Mouse (Mus musculus) macrophage (primary cell): ENCODE measurements around the gene Atxn7l1. TPM values are rescaled to one million over a fixed set of nuclear protein-coding genes. Genes with fewer than 3 reads are reported as not detected.

Experiments used
- H3K27ac ChIP-seq: fragments of 350-480 bp; formaldehyde crosslinking; 2 replicates; pipeline ENCODE4 v1.9.0; 2021
- H3K36me3 ChIP-seq: fragments of 350-480 bp; formaldehyde crosslinking; 2 replicates; pipeline ENCODE4 v1.9.0; 2021; ENCODE audit errors: inconsistent target
- H3K4me3 ChIP-seq: fragments of 350-480 bp; formaldehyde crosslinking; 2 replicates; pipeline ENCODE4 v1.9.0; 2021; ENCODE audit errors: inconsistent target
- H3K79me2 ChIP-seq: fragments of 350-480 bp; formaldehyde crosslinking; 2 replicates; pipeline ENCODE4 v1.9.0; 2021; ENCODE audit errors: inconsistent target
- WGBS: methylation state at CpG from one replicate; pipeline ENCODE4 v1.1.7; 2026; ENCODE audit warnings: inconsistent platforms; ENCODE audit not compliant: missing documents; 5-methylcytosine and 5-hydroxymethylcytosine counted together
- polyA plus RNA-seq: library from polyadenylated mRNA; stranded (reverse); fragments of 250-400 nt; gene quantifications from 3 replicates; pipeline ENCODE4 v1.2.4, GENCODE M21; 2018; ENCODE audit warnings: inconsistent platforms

The Atxn7l1 gene
- polyA plus RNA-seq, 1 experiment from 2014 or later = 70.4 TPM

DNA sequence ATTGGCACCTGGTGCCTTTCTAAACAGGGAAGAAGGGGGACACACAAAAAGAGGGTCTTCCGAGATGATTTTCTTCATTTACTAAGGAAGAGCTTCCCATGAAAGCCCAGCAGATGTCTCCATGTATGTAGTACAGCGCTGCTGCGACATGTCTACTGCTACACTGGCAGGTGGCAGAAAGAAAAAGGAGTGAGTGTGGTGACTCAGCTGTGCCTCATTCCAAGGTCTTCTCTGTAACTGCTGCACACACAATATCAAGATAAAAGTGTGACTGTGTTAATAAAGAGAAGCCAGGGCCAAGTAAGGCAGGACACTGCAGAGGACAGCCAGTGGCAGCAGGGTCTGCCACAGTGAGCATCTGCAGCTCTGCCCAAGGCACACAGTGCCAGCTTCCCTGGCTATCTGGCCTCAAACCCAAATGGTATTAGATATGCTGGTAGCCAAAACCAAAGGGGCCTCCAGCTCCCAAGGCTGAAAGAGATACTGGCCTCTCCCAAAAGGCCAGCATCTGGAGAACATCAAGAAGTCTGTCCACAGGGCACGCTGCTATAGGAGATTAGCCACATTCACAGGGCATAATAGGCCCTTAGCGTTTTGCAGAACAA lies 212.5 kb downstream of the Atxn7l1 start:
- Histone ChIP-seq H3K4me3 (no peak overlapping the region), H3K27ac (no peak overlapping the region), H3K36me3 (peaks cover 80% of the 10 kb centered on the region), H3K79me2 (no peaks in the 10 kb centered on the region)
- 93% methylated on average over 5 of the region's 5 CpGs for WGBS

DNA sequence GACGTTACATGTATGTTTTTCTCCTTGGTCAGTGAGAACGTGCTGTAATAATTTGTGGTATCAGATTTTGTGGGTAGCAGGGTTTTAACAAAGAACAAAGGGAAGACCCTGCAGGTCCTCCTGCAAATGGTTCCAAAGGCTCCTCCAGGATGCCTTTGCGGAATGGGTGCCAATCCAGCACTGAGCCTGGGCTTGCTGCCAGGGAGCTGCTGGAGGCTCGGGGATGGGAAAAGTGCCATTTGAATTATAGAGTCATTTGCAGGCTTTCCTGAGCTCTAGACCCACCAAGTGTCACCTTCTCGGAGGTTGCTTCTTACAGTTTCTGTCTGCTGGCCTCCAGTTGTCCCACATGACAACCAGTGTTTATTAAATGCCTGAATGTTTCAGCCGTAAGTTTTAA lies 213.2 kb downstream of the Atxn7l1 start:
- whole genome bisulfite sequencing = 88% methylated on average over 6 of the region's 6 CpGs
- Histone ChIP-seq H3K4me3 (no peak overlapping the region), H3K27ac (no peak overlapping the region), H3K36me3 (peaks cover 84% of the 10 kb centered on the region), H3K79me2 (no peaks in the 10 kb centered on the region)

DNA sequence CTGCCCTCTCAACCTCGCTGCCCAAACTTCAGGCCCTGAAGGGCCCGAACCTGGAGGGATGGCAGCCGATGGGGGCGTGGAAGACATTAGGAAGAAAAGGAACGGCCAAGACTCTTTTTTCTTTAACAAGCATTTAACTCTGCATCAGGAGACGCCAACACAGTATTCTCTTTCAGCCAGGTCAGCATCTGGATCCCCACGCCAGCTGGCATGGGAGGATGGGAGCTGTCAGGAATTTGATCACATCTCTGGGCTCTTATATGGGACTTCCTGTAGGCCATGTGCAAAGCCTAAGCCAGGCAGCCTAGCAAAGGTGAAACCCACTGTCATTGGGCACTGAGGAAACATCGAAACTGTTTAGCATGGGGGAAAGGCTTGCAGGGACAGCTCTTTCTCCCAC lies 217.0 kb downstream of the Atxn7l1 start:
- Histone ChIP-seq H3K79me2 (no peaks in the 10 kb centered on the region), H3K27ac (no peak overlapping the region), H3K4me3 (no peak overlapping the region), H3K36me3 (peaks cover 89% of the 10 kb centered on the region)
- WGBS = 96% methylated on average over 8 of the region's 8 CpGs

DNA sequence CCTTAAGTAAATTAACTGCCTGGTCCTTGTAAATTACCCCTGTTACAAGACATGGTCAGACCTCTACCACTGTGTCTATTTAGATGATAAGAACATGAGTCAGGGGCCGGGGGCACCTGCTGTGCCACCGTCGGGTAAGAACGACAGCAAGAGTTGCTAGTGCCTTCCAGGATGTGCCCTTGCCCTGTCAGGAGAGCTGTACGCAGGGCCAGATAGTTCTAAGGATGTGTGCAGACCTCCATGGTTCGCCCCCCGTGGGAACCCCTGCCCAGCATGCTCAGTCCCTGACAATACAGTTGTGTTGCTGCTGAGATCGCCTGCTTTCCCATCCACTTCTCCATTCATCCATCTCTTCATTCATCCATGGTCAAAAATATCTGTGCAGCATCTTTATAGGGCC lies 217.6 kb downstream of the Atxn7l1 start:
- 96% methylated on average over 8 of the region's 8 CpGs for WGBS
- peaks cover 82% of the 10 kb centered on the region for H3K36me3 ChIP-seq
- no peak overlapping the region for H3K27ac ChIP-seq
- H3K79me2 ChIP-seq = no peaks in the 10 kb centered on the region
- no peak overlapping the region for H3K4me3 ChIP-seq

DNA sequence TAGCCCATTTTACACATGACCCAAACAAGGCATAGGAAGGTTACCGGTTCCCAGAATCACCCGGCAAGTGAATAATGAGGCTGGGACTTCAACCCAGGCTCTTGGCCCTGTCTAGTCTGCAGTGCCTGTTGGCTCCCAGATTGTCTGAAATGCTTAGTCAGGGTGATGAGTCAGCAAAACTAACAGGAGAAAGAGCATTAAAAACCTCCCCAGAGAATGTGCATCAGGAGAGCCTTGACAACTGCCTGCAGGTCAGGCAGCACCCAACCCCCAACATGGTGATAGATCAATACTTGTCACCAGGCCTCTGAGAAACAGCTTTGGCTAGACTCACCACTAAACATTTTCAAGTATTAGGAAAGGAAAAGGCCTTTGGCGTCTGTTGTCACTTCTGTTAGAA lies 222.1 kb downstream of the Atxn7l1 start:
- Histone ChIP-seq H3K79me2 (no peaks in the 10 kb centered on the region), H3K36me3 (peaks cover 46% of the 10 kb centered on the region), H3K4me3 (no peak overlapping the region), H3K27ac (no peak overlapping the region)
- whole genome bisulfite sequencing = 92% methylated on average over 3 of the region's 3 CpGs

DNA sequence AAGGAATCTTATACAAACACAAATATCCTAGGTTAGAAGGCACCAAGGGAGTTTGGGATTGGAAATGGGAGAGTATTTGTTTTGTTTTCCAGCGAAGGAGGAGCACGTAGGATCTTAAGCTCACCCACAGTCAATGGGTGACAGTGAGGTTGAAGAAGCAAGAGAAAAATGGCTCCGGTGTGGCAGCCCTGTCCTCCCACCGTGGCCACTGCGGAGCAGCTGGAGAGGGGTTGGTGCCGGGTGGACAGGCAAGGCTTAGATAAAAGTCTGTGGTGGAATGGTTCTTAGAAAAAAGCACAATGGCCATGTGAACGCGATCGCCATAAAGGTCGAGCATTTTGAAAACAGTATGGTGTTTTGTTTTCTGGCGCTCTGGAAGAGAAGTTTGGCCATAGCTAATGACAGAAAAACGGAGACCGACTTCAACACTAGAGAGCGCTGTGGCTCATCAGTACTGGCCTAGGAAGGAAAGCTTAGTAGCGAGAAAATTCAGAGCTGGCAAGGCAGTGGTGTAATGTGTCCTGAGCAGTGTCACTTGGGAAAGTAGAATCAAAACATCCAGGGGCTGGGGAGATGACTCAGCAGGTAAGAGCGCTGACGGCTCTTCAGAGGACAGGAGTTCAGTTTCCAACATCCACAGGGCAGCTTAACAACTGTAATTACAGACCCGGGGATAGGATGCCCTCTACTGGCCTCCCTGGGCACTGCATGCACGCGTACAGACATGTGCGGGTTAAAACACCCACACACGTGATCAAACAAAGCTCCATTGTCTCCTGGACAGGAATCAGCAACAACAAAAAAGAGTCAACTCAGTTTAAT lies 232.3 kb downstream of the Atxn7l1 start:
- H3K79me2 ChIP-seq = no peaks in the 10 kb centered on the region
- H3K27ac ChIP-seq = no peak overlapping the region
- peak overlapping the region; percentile 12; the same call in 1 of the 2 replicates for H3K4me3 ChIP-seq
- 21% methylated on average over 20 of the region's 22 CpGs for WGBS
- no peaks in the 10 kb centered on the region for H3K36me3 ChIP-seq

DNA sequence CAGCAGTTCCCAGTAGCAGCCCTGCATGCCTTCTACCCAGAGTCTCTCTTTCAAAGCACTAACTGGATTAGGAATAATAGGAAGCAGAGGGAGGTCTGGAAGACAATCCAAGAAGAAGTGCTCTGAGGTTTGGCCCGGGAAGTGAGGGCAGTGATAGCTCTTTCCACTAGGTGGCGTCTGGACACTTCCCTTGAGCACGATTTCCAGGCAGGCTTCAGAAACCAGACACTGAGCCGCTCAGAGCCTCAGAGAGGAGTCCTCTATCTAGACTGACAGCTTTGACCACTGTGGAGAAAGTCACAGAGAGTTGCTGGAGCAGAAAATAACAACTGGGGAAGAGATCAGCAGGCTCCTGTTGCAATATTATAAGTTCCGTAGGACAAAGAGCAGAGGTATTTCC lies 241.3 kb downstream of the Atxn7l1 start:
- H3K27ac ChIP-seq = no peak overlapping the region
- H3K36me3 ChIP-seq = no peaks in the 10 kb centered on the region
- 27% methylated on average over 5 of the region's 5 CpGs for WGBS
- H3K79me2 ChIP-seq = no peaks in the 10 kb centered on the region
- no peak overlapping the region for H3K4me3 ChIP-seq

DNA sequence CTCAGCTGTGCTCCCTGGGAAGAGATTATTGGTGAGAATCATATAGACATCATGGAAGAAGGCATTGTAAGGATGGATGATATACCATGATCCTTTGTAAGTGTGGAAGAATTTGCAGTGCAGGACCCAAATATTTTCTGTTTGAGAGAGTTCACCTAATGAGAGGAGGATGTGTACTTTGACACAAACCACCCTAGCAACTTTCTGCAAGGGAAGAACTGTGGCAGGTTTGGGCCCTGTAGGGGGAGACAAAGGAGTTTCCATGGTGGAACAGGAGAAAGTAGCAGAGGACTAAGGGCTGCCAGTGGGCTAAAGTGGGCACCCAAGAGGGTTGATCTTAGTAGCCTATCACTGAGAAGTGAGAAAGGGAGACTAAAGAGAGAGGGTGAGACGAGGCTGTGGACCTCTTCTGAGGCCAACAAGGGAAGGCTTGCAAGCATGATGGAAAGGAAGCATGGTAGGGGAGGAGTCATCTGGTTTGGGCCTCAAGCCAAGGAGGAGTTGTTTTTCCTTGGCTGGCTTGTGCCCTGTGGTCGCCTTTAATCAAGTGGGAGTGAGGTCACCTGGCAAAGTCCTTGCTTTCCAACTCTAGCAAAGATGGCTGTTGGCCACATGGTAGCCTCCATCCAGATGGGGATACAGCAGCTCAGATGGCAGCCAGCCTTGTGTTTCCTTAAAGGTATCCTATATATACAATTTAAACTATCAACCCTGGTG lies 243.5 kb downstream of the Atxn7l1 start:
- 13% methylated on average over 2 of the region's 2 CpGs for WGBS

DNA sequence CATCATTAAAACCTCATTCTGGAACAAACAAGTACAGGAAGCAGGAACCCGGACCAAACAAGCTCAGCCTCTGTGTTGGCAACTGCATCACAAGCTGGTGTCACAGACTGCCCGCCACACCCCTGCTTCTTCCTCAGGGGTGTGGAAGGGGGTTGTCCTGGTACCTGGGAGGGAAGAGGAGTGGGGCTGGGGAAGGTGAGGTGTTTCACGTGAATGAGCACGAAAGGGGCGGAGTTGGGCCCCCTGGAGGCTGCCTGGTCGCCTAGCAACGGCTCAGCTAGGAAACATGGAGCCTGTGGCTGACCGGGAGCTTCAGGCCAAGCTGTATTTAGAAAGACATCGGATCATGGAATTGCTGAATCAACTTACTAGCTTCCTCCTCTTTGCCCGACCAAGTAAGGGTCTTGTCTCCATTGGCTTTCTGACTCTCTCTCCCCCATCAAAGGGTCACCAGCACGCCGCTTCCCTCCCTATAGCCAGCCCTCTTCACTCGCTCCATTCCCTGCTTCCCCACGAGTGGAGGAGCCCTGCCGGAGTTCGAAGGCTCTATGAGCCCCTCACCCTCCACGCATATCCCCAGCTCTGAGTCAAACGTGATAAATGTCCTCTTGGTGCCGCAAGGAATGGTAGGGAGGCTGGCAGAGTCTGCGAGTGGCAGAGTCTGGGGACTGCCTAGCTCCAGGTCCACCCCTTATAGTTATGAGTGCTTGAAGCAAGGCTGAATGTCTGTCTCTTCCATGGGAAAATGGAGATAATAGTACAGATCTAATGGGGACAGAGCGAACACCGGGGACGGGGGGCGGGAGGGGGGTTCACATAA lies 247.5 kb downstream of the Atxn7l1 start, which contains the start of gene Efcab10:
Gene Efcab10, plus strand, starts transcription at position 51 of the 820 bp plus-strand sequence.
- Histone ChIP-seq H3K36me3 (no peaks in the 10 kb centered on the region), H3K79me2 (no peaks in the 10 kb centered on the region), H3K4me3 (no peak within 1 kb of the TSS), H3K27ac (no peak within 1 kb of the TSS)
- WGBS = 46% methylated on average over 24 of the region's 24 CpGs

More for the DNA sequence above, 243.5 kb downstream of the Atxn7l1 start:
- no peak overlapping the region for H3K4me3 ChIP-seq
- no peak overlapping the region for H3K27ac ChIP-seq
- H3K36me3 ChIP-seq = no peaks in the 10 kb centered on the region
- no peaks in the 10 kb centered on the region for H3K79me2 ChIP-seq

DNA sequence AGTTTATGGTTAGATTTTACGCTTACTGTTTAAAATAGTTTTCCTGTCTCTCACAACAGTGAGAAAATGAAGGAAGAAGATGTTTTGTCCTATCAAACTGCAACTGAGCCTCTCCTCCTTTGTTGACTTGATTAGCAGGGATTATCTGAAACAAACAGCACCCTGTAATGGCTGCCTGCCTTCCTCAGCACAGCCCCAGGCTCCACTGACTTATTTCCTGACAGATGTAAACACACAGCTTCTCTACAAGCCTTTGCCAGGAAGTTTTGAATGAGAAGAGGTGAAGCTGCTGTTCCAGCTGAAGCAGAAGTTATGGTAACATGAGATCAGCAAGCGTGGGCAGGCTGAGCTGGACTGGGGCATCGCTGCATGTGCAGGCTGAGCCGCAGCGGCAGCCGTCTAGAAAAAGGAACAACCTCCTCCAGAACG lies 255.8 kb downstream of the Atxn7l1 start:
- no peaks in the 10 kb centered on the region for H3K36me3 ChIP-seq
- no peaks in the 10 kb centered on the region for H3K79me2 ChIP-seq
- no peak overlapping the region for H3K27ac ChIP-seq
- no peak overlapping the region for H3K4me3 ChIP-seq
- WGBS = 14% methylated on average over 7 of the region's 7 CpGs

DNA sequence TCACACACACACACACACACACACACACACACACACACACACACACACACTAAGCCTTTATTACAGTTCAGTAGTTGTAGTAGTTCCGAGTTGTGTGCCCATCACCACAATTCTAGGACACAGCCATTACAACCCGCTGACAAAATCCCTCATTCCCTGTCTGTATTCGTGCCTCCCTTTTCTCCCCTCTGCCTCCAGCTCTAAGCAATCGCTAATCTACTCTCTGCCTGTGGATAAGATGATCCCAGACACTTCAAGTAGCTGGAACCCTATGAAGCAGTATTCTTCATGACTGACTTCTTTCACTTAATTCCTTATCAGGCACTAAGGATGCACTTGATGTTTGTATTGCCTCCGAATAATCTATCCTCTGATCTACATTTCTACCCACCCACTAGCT lies 257.5 kb downstream of the Atxn7l1 start:
- H3K4me3 ChIP-seq = no peak overlapping the region
- H3K79me2 ChIP-seq = no peaks in the 10 kb centered on the region
- no peaks in the 10 kb centered on the region for H3K36me3 ChIP-seq
- 90% methylated on average over 5 of the region's 5 CpGs for WGBS
- no peak overlapping the region for H3K27ac ChIP-seq

DNA sequence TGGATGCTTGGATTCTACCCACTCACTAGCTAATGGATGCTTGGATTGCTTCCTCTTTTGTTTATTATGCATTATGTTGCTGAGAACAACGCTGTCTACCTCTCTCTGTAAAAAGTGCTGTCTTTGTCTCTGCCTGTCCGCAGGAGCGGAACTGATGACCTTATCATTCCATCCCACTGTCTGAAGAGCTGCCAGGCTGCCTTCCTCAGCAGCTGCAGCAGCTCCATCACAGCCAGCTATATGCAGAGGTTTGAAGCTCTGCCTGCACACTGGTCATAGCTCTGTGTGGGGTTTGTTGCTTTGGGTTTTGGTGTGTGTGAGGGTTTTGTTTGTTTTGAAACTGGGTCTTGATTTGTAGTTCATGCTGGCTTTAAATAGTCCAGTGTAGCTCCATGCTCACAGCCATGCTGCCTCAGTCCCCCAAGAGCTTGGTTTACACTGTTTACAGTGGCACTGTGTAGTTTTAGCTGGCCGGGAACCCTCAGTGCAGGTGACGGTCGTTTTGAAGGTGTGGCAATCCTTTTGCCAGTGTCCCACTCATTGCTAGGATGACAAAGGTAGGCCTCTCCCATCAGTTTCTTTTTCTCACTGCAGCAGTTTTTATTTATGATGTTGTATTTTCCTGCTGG lies 258.0 kb downstream of the Atxn7l1 start:
- Histone ChIP-seq H3K79me2 (no peaks in the 10 kb centered on the region), H3K27ac (no peak overlapping the region), H3K36me3 (no peaks in the 10 kb centered on the region), H3K4me3 (no peak overlapping the region)
- WGBS = 85% methylated on average over 6 of the region's 6 CpGs

DNA sequence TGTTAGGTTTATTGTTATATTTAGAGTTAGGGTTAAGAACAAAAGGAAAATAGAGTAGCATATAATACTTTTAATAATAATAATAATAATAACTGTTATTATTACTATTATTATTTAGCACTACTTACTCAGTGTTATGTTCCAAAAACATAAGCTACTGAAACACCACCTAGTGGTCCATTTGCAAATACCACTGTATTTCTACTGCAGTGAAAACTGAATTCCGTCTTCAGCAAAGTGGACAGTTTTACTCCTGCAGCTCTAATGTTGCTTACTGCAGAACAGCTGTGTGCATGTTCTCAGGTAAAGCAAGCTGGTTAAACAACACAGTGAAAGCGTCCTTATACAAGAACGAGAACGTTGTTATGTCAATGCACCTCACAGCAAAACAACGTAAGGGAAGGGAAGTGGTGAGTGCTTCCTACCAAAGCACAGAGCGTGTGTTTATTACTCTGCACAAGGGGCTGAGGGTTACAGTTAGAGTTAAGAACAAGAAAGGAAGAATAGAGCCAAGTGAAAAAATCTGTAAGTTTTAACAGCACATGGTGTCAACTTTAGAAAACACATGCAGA lies 264.2 kb downstream of the Atxn7l1 start:
- H3K4me3 ChIP-seq = no peak overlapping the region

More for the DNA sequence above, 264.2 kb downstream of the Atxn7l1 start:
- 9% methylated on average over 6 of the region's 6 CpGs for WGBS
- H3K79me2 ChIP-seq = no peaks in the 10 kb centered on the region
- H3K27ac ChIP-seq = no peak overlapping the region
- H3K36me3 ChIP-seq = no peaks in the 10 kb centered on the region
